Mouse (Mus musculus): ENCODE measurements at regions not wholly inside any gene's neighbourhood (a gene's known extent, or its start where the extent isn't known, plus 50 kb on each side); places are given as distances from the start of the nearest gene placed in this dataset. TPM values are rescaled to one million over a fixed set of nuclear protein-coding genes. Genes with fewer than 3 reads are reported as not detected.

GRCm38 (mm10) chr10:104255250-104255649, 61.4 kb downstream of the Gm4340 start:
- intact Hi-C loops (cut with DNase I), result no loop called here
- DNase-seq, result no peak

DNA sequence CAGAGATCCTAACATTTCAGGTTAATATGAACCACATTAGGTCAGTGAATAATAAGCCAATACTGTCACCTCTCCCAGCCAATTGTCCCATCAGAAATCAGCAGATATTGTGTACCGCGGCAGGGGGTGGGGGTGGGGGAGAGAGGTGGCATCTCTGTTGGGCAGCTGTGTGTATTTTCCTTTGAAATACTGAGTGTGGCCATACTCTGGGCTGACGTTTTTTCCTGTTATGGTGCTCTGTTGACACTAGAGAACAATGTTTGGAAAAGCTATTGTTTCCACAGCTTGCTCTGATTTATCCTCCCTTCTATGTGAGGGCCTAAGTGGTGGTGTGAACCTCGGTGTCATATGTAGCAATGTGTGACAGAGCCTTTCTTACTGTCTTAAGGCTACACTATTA, 81.0 kb downstream of the Gm4340 start:
- intact Hi-C loops (cut with DNase I), result no loop called here

DNA sequence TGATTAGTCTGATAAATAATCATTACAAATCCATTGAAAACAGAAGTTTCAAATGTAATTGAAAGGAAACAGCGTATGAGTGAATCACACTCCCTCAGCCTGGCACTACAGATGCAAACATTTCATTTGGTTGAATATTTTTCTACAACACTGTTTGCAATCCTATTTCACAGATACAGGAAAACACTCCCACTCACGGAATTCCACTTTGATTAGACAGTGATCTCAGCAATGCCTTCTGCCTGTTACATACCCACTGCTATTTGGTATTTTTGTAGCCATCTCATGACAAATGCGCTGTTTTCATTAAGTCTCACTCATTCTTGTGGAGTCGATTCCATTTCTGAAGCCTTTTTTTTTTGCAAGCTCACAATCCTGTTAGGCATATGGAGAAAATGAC, 105.3 kb downstream of the Gm4340 start:
- intact Hi-C loops (cut with DNase I), result no loop called here
- DNase-seq, result no peak

More for the DNA sequence above, 81.0 kb downstream of the Gm4340 start:
- peak; percentile 1 for DNase-seq

Small RNA genes lying in the stretch of these regions (microRNA-seq; reads per million reads assigned to microRNA genes)
- gene Mir6411, result not detected

Measured in left cerebral cortex, postnatal 4 days (tissue).